Mouse (Mus musculus) common myeloid progenitor, adult 5-6 weeks (primary cell): Measurements from ENCODE around the gene Map3k14. TPM values are rescaled to one million over a fixed set of nuclear protein-coding genes. Genes with fewer than 3 reads are reported as not detected.
A peak's percentile ranks its signal among the peaks of the same experiment; 100 is the strongest.

Experiments used
- ATAC-seq: replicated peaks from 2 replicates; pipeline ENCODE4 v1.8.0; 2016; ENCODE audit warnings: low read depth, mild to moderate bottlenecking, moderate TSS enrichment, inconsistent platforms; ENCODE audit not compliant: poor library complexity, severe bottlenecking
- total RNA-seq: library from RNA; stranded (forward); fragments of 200-1000, 187-1606 nt; gene quantifications from 2 replicates; pipeline ENCODE4 v1.2.3, GENCODE M21; 2017

Map3k14 gene
- total RNA-seq, 1 experiment from 2014 or later = 3.7 TPM

GRCm38 (mm10) chr11:103180426-103180825 lies 86.8 kb downstream of the Map3k14 start:
- ATAC-seq = no peak

- ATAC-seq = no peak
Observed at GRCm38 (mm10) chr11:103178748-103179147, 88.5 kb downstream of the Map3k14 start.

- ATAC-seq = peak; percentile 53
Observed at GRCm38 (mm10) chr11:103177815-103178485, 89.3 kb downstream of the Map3k14 start.

GRCm38 (mm10) chr11:103177216-103177615 lies 90.1 kb downstream of the Map3k14 start:
- ATAC-seq = no peak

- ATAC-seq = no peak
Observed at GRCm38 (mm10) chr11:103176510-103176909, 90.8 kb downstream of the Map3k14 start.

GRCm38 (mm10) chr11:103175688-103176442 lies 91.4 kb downstream of the Map3k14 start:
- ATAC-seq = no peak

GRCm38 (mm10) chr11:103174891-103175391 lies 92.3 kb downstream of the Map3k14 start:
- peak; percentile 75 for ATAC-seq

- no peak for ATAC-seq
Observed at GRCm38 (mm10) chr11:103174411-103174832, 92.8 kb downstream of the Map3k14 start.

GRCm38 (mm10) chr11:103173771-103174344 lies 93.4 kb downstream of the Map3k14 start:
- ATAC-seq = no peak

- ATAC-seq = no peak
Observed at GRCm38 (mm10) chr11:103173041-103173770, 94.1 kb downstream of the Map3k14 start.

- no peak for ATAC-seq
Observed at GRCm38 (mm10) chr11:103172392-103173040, 94.8 kb downstream of the Map3k14 start.

- ATAC-seq = peak; percentile 12; the same call in 1 of the 2 replicates
Observed at GRCm38 (mm10) chr11:103171703-103172391, 95.4 kb downstream of the Map3k14 start.

- ATAC-seq = no peak
Observed at GRCm38 (mm10) chr11:103171286-103171620, 96.0 kb downstream of the Map3k14 start.

GRCm38 (mm10) chr11:103170494-103171285 lies 96.6 kb downstream of the Map3k14 start, which contains the start of gene Fmnl1:
Gene Fmnl1 (plus strand): TSS chr11:103171107.
- ATAC-seq = no peak

- ATAC-seq = no peak
Observed at GRCm38 (mm10) chr11:103170111-103170493, 97.2 kb downstream of the Map3k14 start.
